Mouse (Mus musculus) spleen, postnatal 14 days (tissue): ENCODE data around the gene Pcgf1.

ENCODE experiments used
- DNase-seq, 2 experiments: peaks; one replicate each; pipeline ENCODE4 v3.0.0; 2021 to 2022; ENCODE audit warnings: low spot score in 2 of 2

The Pcgf1 gene

DNA sequence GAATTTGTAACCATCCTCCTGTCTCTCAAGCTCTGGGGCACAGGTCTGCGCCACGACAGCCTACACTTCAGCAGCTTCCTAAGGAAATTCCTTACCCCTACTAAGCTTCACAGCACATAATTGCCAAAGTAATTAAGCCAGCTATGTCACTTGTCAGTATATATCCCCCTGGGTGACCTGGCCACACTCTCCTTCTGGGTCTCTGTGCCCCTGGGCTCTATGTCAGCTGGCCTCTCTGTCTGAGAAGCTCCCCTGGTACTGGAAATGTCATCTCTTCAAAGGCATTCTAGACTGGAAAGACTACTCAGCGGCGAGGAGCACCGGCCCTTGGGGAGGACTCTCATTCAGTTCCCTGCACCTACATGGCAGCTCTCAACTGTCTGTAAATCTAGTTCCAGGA is 45.3 kb downstream of the Pcgf1 start:
- no peak for DNase-seq

DNA sequence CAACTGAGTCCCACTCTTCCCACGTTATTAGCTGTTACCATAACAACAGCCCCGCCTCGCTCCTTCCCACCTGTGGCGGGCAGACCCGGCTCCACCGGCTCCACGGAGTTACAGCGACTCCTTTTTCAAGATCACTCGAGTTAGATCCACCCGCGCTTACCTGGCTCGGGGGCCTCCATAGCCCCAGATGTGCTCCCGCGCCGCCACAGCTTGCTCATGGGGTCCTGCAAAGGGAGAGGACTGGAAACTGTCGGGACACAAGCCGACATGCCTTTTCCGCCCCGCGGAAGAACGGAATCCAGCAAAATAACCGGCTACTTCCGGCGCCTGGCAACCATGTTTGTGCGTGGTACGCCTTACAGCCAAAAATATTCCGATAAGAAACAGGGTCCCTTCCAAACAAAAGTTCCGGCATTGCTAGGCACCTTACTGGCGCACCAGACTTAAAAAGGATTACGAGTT is 47.2 kb downstream of the Pcgf1 start:
- peak; percentile 76 to 87 for DNase-seq

DNA sequence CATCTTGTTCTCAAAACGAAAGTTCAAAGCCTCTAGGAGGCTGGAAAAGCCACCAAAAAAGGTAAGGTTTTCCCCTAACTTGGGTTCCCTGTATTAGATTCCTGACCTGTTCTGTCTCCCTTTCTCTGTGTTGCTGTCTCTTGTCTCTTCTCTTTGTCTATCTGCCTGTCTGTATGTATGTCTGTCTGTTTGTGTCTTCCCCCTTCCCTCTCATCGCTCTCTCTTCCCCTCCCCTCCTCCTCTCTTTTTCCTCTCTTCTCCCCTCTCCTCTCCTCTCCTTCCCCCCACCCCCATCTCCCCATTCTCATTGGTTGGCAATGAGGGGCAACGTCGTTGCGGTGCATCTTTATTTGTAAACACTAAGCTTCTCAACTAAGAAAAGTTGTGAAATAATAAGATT is 47.7 kb downstream of the Pcgf1 start, which contains the start of gene Ino80b:
Gene Ino80b, minus strand, starts transcription at position 101 of the 400 bp plus-strand sequence.
- DNase-seq, result no peak

DNA sequence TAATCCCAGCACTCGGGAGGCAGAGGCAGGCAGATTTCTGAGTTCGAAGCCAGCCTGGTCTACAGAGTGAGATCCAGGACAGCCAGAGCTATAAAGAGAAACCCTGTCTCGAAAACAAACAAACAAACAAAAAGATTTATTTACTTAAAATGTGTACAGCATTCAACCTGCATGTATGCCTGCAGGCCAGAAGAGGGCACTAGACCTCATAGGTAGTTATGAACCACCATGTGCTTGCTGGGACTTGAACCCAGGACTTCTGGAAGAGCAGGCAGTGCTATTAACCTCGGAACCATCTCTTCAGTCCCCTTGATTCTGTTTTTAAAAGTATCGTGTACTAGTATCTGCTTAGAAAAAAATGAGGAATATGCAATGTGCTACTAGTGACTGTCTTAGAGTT is 49.8 kb downstream of the Pcgf1 start:
- no peak for DNase-seq
